Mouse (Mus musculus) forelimb bud, embryonic 11.5 days (tissue): ENCODE results near the gene Ulk4.
"Not testable (repeated sequence)": the region's sequence is repeated elsewhere in the genome, so short reads cannot be mapped to it uniquely, and the experiment has no call there.

Source experiments
- DNase-seq: peaks from one replicate; pipeline ENCODE4 v3.0.0-alpha.2; 2012; ENCODE audit warnings: low read depth, low spot score

The Ulk4 gene

GRCm38 (mm10) chr9:121250854-121251253 lies 26.1 kb downstream of the Ulk4 start:
- DNase-seq = no peak

- no peak for DNase-seq
Measured at GRCm38 (mm10) chr9:121249805-121250204, 27.2 kb downstream of the Ulk4 start.

DNA sequence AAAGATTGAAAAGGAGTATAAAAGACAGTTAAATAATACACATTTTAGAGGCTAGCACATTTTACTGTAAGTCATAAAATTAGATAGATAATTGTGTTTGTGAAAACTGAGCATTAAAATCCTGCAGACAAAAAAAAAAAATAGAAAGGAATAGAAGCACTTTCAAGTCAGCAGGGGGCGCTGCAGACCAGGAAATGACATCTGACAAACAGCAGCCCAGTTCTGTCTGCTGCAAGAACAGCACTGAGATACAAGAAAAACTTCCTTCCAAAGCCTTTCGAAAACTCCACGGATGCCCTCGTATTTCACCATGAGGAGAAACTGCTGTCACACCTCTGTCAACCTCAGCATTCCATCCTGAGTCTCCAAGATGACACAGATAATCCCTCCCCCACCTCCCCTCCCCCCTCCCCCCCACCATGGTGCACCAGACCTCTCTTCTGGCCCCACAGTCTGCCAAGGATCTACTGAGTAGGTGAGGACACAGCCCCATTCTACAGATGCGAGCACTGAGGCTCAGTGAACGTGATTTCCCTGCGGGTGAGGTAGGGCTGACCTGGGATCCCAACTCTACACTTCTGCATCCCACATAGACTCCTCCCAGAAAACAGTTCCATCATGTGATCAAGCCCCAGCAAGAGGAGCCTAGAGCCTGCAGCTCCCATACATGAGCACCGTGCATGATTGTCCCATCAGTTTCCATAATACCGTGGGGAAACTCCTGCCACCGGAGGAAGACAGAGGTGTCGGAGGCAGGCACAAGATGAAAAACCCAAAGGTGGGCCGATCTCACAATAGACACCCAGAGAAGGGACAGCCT lies 28.8 kb downstream of the Ulk4 start:
- peak; percentile 83 for DNase-seq

- DNase-seq = no peak
Measured at GRCm38 (mm10) chr9:121247047-121247446, 29.9 kb downstream of the Ulk4 start.

- DNase-seq = no peak
Measured at GRCm38 (mm10) chr9:121242331-121242730, 34.7 kb downstream of the Ulk4 start.

- no peak for DNase-seq
Measured at GRCm38 (mm10) chr9:121241806-121242205, 35.2 kb downstream of the Ulk4 start.

DNA sequence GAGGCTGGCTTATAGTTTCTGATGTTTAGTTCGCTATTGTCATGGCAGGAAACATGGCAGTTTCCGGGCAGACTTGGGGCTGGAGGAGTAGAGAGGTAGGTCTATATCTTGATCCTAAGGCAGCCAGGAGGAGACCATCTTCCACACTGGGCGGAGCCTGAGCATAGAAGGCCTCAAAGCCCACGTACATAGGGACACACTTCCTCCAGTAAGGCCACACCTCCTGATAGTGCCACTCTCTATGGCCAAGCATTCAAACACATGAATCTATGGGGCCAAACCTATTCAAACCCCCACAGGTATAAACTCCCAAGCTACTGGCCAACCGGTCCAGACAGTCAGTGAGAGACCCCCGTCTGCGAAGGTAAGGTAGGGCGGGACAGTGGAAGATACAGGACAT lies 35.6 kb downstream of the Ulk4 start:
- DNase-seq = no peak

DNA sequence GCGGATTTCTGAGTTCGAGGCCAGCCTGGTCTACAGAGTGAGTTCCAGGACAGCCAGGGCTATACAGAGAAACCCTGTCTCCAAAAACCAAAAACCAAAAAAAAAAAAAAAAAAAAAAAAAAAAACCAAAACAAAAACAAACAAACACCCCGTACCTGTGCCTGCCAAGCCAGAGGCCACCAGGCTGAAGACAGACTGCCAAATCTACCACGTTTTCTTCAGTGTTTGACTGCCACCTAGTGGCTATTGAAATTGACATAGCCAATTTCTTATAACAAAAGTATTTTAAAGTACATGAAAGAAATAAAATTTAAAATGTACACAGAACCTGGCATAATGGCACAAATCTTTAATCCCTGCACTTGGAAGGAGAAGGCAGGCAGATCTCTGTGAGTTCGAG lies 36.8 kb downstream of the Ulk4 start:
- peak; percentile 74 for DNase-seq

DNA sequence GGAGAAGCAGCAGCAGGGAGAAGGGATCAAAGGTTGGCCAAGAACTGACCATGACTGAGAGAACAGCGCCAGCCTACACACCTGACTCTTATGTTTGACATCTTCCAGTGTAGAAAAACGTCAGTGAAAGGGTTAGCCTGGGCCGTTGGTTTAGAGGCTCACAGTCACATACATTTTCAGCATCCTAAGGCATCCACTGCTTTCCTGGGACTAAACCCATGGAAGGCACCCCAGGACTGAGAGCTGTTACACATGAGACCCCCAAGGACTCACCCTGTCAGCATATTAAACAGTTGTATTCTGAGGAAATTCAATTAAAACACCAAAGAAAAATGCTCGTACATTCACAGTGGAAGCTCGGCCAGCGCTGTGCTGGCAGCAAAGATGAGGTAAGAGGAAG lies 37.4 kb downstream of the Ulk4 start:
- no peak for DNase-seq

DNA sequence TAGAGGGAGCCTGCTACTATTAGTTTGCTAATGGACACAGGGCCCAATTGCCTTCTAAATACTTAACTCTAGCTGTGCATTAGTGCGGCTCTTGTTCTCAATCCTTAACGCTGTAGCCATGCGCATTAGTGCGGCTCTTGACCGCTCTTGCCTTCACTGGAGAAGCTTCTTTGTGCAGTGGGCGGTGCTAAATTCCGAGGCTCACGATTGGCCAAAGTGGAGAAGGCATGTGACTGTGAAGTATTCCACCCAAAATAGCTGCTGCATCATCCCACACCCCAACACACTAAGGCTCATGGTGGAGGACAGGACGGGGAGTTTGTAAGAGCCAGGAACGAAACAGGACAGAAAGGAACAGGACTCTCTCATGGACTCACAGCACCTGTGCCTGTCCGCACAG lies 58.4 kb downstream of the Ulk4 start:
- DNase-seq = no peak

GRCm38 (mm10) chr9:121218230-121218629 lies 58.8 kb downstream of the Ulk4 start:
- no peak for DNase-seq

DNA sequence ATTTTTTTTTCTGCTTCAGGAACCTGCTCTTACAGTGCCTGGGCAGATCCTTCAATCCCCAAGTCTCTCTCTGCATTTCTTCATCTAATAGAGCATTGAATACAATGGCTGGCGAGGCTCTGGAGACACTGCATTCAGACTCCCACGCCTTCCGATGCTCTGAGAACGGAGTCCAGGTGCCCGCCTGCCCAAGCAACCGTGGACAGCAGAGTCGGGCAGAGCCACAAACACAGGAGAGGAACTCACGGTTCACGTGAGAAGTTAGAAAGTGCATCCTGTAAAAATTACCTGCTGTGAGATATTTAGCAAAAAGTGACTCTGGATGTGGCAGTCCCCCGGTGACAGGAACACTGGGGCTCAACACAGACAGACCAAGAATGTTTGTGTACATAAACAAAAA lies 59.3 kb downstream of the Ulk4 start:
- DNase-seq = no peak

- DNase-seq = no peak
Measured at GRCm38 (mm10) chr9:121216536-121217320, 60.3 kb downstream of the Ulk4 start.

DNA sequence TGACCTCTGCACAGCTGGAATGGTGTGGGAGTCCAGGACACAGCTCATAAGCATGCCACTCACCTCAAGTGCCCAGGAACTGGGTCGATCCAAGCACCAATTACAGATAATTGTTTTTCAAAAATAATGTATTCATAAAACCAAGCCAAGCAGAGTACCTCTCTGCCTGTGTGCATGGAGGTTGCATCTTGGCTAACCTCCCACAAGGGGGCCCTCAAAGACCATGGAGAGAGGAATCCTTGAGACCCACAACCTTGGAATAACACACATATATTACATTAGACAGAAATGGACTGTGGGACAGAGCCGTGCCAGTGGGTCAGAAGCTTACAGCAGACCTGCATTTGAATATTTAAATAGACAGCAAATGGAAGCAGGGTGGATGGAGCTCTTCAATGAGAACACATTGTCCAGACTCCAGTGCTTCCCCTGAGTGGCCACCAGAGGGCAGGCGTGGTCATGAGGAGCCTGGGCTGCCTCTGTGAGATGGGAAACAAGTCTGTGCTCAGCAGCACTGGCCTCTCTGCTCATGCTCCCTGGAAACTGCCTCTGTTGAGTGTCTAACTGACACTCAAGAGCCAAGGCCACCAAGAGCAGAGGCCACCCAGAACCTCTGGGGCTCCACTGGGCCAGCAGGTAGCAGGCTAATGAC lies 61.5 kb downstream of the Ulk4 start:
- DNase-seq = peak; percentile 63

DNA sequence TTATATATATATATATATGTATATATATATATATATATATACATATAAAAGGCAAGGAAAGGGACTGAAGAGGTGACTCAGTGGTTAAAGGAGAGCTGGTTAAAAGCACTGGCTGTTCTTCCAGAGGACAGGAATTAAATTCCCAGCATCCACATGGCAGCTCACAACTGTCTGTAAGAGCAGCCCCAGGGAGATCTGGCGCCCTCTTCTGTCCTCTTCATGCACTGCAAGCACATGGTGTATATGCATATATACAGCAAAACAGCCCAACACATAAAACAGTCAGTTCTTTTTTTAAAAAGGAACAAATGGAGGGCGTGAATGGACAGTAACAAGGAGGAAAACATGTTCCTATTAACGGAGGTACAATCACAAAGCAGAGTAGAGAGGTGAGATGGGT lies 64.7 kb downstream of the Ulk4 start:
- DNase-seq = no peak

DNA sequence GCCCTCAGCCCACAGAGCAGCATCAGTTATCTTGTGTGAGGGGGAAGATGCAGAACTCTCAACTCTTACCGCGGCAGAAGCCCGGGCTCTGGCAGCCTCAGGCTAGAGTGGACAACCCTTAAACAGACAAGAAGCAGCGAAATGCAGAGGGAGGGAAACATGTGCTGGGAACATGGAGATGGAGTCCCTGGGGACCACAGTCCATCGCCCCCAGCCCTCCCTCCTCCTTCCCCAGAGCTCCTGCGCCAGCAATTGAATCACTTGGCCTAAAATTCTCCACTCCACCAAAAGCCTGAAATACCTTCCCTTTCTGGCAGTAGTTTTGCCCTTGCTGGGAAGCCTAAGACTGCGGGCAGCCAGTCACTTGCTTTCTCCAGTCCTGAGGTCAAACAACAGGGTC lies 72.0 kb downstream of the Ulk4 start:
- DNase-seq = no peak

DNA sequence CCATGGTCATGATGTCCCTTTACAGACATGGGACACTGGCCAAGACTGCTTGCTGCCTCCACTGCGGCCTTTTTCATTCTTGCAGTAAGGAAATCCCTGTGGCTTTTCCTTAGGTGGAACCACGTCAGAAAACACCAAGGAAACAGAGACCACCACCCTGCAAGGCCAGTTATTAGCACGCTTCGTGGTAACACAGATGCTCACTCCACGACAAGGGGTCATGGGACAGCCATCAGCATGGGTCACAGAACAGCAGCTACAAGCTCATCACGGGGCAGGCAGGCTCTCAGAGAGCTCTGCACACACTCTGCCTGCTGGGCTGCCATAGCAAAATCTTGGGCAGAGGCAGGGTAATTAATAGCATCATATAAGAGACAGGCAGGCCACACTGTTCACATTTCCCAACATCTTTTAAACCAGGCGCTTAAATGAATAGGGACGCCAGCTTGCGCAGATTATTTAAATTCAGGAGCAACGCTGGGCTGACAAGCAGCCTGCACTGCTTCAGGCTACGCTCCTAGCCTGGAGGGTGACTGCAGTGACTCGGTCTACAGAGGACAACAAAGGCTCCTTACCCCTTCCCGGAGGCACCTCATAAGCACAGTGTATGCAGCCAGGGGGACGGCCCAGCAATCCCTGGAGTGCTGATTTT lies 72.7 kb downstream of the Ulk4 start:
- no peak for DNase-seq

- no peak for DNase-seq
Measured at GRCm38 (mm10) chr9:121203686-121204085, 73.3 kb downstream of the Ulk4 start.

GRCm38 (mm10) chr9:121199146-121199685 lies 77.8 kb downstream of the Ulk4 start:
- not testable (repeated sequence) for DNase-seq

- DNase-seq = no peak
Measured at GRCm38 (mm10) chr9:121196473-121196872, 80.5 kb downstream of the Ulk4 start.

DNA sequence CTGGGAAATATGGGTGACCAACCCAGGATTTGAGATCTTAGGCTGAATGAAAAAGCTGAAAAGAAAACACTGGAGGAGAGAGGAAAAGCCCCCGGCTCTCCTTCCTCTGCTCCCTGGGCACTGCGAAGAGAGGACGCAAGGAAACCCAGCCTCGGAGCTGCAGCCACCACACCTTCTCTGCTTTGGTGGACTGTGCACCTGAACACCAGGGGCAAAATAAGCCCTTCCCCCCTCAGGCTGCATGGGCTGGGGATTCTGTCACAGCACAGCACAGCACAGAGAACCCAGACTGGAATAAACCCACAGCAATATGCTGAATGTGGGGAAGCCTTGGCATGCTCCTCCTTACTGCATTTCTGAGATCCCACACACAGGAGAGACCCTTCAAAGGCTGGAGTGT lies 81.9 kb downstream of the Ulk4 start:
- no peak for DNase-seq
